Mouse (Mus musculus) embryonic facial prominence, embryonic 12.5 days (tissue): ENCODE results near the gene Gatad1. TPM values are rescaled to one million over a fixed set of nuclear protein-coding genes. Genes with fewer than 3 reads are reported as not detected.
"Not testable (repeated sequence)": the region's sequence is repeated elsewhere in the genome, so short reads cannot be mapped to it uniquely, and the experiment has no call there.

Experiments
- ATAC-seq: fragments of 200-750 bp; cut with Nextera tagmentation; 2 replicates; pipeline ENCODE4 v1.8.0; 2017; ENCODE audit not compliant: insufficient number of reproducible peaks, insufficient read depth, low FRiP score, low TSS enrichment
- H3K27ac ChIP-seq: fragments of 300-500 bp; sonication (generic); 2 replicates; pipeline ENCODE4 v1.5.1; 2016; ENCODE audit warnings: mild to moderate bottlenecking
- H3K27me3 ChIP-seq: fragments of 300-500 bp; sonication (generic); 2 replicates; pipeline ENCODE4 v1.6.1; 2016; ENCODE audit warnings: mild to moderate bottlenecking, moderate library complexity
- H3K36me3 ChIP-seq: fragments of 300-500 bp; sonication (generic); 2 replicates; pipeline ENCODE4 v1.6.1; 2016; ENCODE audit warnings: mild to moderate bottlenecking
- H3K4me1 ChIP-seq: fragments of 300-500 bp; sonication (generic); 2 replicates; pipeline ENCODE4 v1.6.1; 2016
- H3K4me2 ChIP-seq: fragments of 300-500 bp; sonication (generic); replicated peaks from 2 replicates; pipeline ENCODE4 v1.6.1; 2016; ENCODE audit warnings: mild to moderate bottlenecking, moderate library complexity
- H3K4me3 ChIP-seq: fragments of 300-500 bp; sonication (generic); 2 replicates; pipeline ENCODE4 v1.5.1; 2016; ENCODE audit warnings: mild to moderate bottlenecking
- H3K9ac ChIP-seq: fragments of 300-500 bp; sonication (generic); 2 replicates; pipeline ENCODE4 v1.6.1; 2016; ENCODE audit warnings: mild to moderate bottlenecking, moderate library complexity
- H3K9me3 ChIP-seq: fragments of 300-500 bp; sonication (generic); 2 replicates; pipeline ENCODE4 v1.6.1; 2016; ENCODE audit warnings: mild to moderate bottlenecking, moderate library complexity
- WGBS: fragments of 180-500 bp; shearing (Covaris S2); methylation state at CpG from one replicate; pipeline ENCODE4 v1.1.7; 2016; 5-methylcytosine and 5-hydroxymethylcytosine counted together
- polyA plus RNA-seq: library from polyadenylated mRNA; unstranded; fragments of >200 nt; fragmentation: Nextera tagmentation; extraction: Ambion mirVana; gene quantifications from 2 replicates; pipeline ENCODE4 v1.2.1, GENCODE M21; 2016

Gene Gatad1
- polyA plus RNA-seq, 1 experiment from 2014 or later: 71.2 TPM

GRCm38 (mm10) chr5:3633951-3634350 is 23.0 kb downstream of the Gatad1 start:
- no peak overlapping the region for H3K4me3 ChIP-seq
- peaks cover 24% of the 10 kb centered on the region for H3K36me3 ChIP-seq
- H3K4me1 ChIP-seq: no peaks in the 10 kb centered on the region
- no peak overlapping the region for H3K27ac ChIP-seq
- H3K27me3 ChIP-seq: no peaks in the 10 kb centered on the region
- H3K9ac ChIP-seq: no peak overlapping the region
- H3K4me2 ChIP-seq: no peak overlapping the region
- WGBS: 76% methylated on average over 4 of the region's 4 CpGs
- H3K9me3 ChIP-seq: no peaks in the 10 kb centered on the region
- no peak for ATAC-seq

GRCm38 (mm10) chr5:3633315-3633714 is 23.7 kb downstream of the Gatad1 start:
- ATAC-seq: no peak
- no peak overlapping the region for H3K9ac ChIP-seq
- no peak overlapping the region for H3K4me2 ChIP-seq
- no peaks in the 10 kb centered on the region for H3K4me1 ChIP-seq
- no peak overlapping the region for H3K27ac ChIP-seq
- H3K9me3 ChIP-seq: no peaks in the 10 kb centered on the region
- H3K4me3 ChIP-seq: no peak overlapping the region
- no peaks in the 10 kb centered on the region for H3K27me3 ChIP-seq
- WGBS: 95% methylated on average over 13 of the region's 13 CpGs
- peaks cover 24% of the 10 kb centered on the region for H3K36me3 ChIP-seq

- no peaks in the 10 kb centered on the region for H3K27me3 ChIP-seq
- no peak for ATAC-seq
- 78% methylated on average over 5 of the region's 5 CpGs for WGBS
- H3K9me3 ChIP-seq: no peaks in the 10 kb centered on the region
- H3K27ac ChIP-seq: no peak overlapping the region
- H3K4me3 ChIP-seq: no peak overlapping the region
- no peak overlapping the region for H3K4me2 ChIP-seq
- peaks cover 24% of the 10 kb centered on the region for H3K36me3 ChIP-seq
- no peaks in the 10 kb centered on the region for H3K4me1 ChIP-seq
- no peak overlapping the region for H3K9ac ChIP-seq
Observed at GRCm38 (mm10) chr5:3632285-3632684, 24.7 kb downstream of the Gatad1 start.

DNA sequence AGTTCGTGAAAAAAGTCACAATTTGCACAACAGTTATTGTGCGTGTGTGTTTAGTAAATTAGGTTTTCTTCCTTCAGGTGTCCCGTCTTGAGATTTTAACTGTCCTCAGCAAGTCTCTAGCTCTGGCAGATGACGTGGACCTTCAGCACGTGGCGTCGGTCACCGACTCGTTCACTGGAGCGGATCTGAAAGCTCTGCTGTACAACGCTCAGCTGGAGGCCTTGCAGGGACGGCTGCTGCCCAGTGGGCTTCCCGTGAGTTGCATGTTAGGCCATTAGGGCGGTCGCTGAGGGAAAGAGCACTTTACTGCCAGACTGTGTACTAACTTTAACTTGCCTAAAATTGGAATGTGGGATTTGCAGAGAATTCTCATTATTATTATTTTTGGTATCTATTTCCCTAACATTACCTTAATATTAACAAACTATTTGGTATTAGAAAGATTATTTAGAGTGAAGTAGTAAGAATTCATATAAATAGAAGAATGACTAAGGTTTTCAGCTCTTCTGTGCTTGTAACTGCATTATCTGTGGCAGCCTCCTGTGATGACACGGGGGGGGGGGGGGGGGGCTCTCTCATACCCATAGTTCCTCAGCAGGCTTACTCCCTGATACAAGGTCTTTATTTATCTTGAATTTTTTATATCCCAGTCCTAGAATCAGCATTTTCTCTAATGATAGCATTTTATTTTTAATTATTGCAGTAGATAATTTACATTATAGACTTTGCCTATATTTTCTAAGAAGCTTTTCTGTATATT is 25.3 kb downstream of the Gatad1 start:
- 77% methylated on average over 16 of the region's 16 CpGs for whole genome bisulfite sequencing
- ATAC-seq: no peak
- Histone ChIP-seq H3K4me1 (no peaks in the 10 kb centered on the region), H3K4me2 (no peak overlapping the region), H3K4me3 (no peak overlapping the region), H3K9ac (no peak overlapping the region), H3K36me3 (peaks cover 29% of the 10 kb centered on the region), H3K9me3 (no peaks in the 10 kb centered on the region), H3K27me3 (no peaks in the 10 kb centered on the region), H3K27ac (no peak overlapping the region)

DNA sequence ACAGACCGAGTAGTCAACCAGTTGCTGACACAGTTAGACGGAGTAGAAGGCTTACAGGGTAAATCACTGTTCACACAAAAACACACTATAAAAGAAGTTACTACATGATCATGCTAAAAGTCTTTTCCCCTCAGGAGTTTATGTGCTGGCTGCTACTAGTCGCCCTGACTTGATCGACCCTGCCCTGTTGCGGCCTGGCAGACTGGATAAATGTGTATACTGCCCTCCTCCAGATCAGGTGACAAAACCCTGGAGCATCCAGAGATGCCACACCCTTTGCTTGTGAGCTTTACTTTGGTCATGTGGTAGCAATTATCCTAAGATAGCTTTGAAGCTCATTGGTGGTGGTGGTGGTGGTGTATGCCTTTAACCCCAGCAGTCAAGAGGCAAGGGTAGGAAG is 26.9 kb downstream of the Gatad1 start:
- Histone ChIP-seq H3K9ac (no peak overlapping the region), H3K36me3 (peaks cover 25% of the 10 kb centered on the region), H3K27me3 (no peaks in the 10 kb centered on the region), H3K4me1 (no peaks in the 10 kb centered on the region), H3K4me2 (no peak overlapping the region), H3K9me3 (no peaks in the 10 kb centered on the region), H3K27ac (no peak overlapping the region), H3K4me3 (no peak overlapping the region)
- no peak for ATAC-seq
- WGBS: 82% methylated on average over 5 of the region's 5 CpGs

DNA sequence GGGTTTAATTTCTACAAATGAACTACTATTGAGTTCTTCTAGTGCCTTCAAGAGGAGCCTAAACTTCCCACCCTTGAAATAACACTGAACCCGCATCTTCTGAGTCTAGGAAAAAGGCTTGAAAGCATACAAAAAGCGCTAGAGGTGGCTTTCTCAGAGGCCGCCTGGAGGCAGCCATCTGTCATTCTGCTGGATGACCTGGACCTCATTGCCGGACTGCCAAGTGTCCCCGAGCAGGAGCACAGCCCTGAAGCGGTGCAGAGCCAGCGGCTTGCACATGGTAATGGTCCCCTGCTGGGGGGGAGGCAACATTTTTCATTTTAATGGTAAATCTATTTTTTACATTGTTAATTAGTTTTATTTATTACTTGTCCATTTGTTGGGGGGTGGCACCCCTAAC is 36.5 kb downstream of the Gatad1 start:
- Histone ChIP-seq H3K4me1 (no peaks in the 10 kb centered on the region), H3K9ac (no peak overlapping the region), H3K27me3 (no peaks in the 10 kb centered on the region), H3K36me3 (peaks cover 42% of the 10 kb centered on the region), H3K27ac (no peak overlapping the region), H3K4me3 (no peak overlapping the region), H3K4me2 (no peak overlapping the region), H3K9me3 (no peaks in the 10 kb centered on the region)
- WGBS: 91% methylated on average over 7 of the region's 7 CpGs
- no peak for ATAC-seq

DNA sequence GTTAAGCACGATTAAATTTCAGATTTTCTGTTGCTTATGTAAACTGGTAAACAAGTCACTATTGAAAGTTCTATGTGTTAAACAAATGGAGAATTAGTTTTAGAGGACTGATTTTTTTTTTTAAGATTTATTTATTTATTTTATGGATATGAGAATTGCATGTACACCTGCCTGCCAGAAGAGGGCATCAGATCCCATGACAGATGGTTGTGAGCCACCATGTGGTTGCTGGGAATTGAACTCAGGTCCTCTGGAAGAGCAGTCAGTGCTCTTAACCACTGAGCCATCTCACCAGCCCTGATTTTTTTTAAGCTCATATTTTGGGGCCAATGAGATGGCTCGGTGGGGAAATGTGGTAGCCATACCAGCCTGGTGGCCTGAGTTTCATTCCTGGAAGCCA is 45.1 kb downstream of the Gatad1 start:
- H3K4me3 ChIP-seq, H3K27ac ChIP-seq, H3K9me3 ChIP-seq, H3K4me1 ChIP-seq, H3K9ac ChIP-seq, H3K27me3 ChIP-seq, ATAC-seq, H3K4me2 ChIP-seq: not testable (repeated sequence)
- WGBS: 89% methylated on average over 2 of the region's 2 CpGs
- peaks cover 28% of the 10 kb centered on the region for H3K36me3 ChIP-seq

DNA sequence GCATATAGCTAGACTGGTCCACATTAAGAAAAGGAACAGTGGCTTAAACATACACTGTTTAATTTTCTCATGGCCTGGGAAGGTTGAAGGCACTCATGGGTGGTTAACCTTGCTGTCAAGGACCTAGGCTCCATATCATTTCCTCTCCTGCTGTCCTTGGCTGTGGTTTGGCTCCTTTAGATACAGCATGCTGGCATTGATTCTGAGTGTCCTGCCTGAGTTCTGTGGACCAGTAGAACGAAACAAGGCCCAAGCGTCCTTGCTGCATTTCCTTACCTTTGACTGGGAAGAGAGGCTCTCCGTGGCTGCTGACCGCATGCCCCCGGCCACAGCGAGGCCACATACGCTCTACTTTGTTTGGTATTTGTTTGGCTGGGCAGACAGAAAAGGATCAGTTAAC is 47.7 kb downstream of the Gatad1 start:
- Histone ChIP-seq H3K36me3 (peaks cover 42% of the 10 kb centered on the region), H3K4me1 (no peaks in the 10 kb centered on the region), H3K27ac (no peak overlapping the region), H3K4me2 (no peak overlapping the region), H3K4me3 (no peak overlapping the region), H3K9ac (no peak overlapping the region), H3K9me3 (no peaks in the 10 kb centered on the region), H3K27me3 (no peaks in the 10 kb centered on the region)
- 94% methylated on average over 7 of the region's 7 CpGs for WGBS
- ATAC-seq: no peak

- no peak overlapping the region for H3K4me2 ChIP-seq
- no peaks in the 10 kb centered on the region for H3K27me3 ChIP-seq
- no peaks in the 10 kb centered on the region for H3K9me3 ChIP-seq
- H3K27ac ChIP-seq: no peak overlapping the region
- no peak overlapping the region for H3K9ac ChIP-seq
- peaks cover 33% of the 10 kb centered on the region for H3K36me3 ChIP-seq
- H3K4me3 ChIP-seq: no peak overlapping the region
- ATAC-seq: no peak
- WGBS: 94% methylated on average over 9 of the region's 9 CpGs
- no peaks in the 10 kb centered on the region for H3K4me1 ChIP-seq
Observed at GRCm38 (mm10) chr5:3607114-3607513, 49.9 kb downstream of the Gatad1 start.

DNA sequence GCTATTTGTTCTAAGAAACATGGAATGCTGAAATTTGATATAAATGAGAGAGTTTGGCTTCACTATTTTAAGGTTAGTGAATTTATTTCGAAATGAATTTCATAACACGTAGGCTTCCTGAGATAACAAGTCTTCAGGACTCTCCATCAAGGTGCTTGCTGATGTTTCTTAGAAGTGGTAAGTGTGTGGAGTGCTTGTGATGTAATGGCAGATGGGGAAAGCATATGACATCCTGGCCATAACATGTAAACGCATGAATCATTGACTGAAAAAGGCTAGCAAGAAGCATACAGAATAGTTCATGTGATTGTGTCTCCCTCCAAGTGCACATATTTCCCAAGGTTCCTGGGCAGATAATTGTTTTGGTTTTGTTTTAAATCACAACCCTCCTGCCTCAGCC is 56.2 kb downstream of the Gatad1 start:
- Histone ChIP-seq H3K9ac (no peak overlapping the region), H3K4me2 (no peak overlapping the region), H3K4me3 (no peak overlapping the region), H3K27ac (no peak overlapping the region), H3K36me3 (peaks cover 10% of the 10 kb centered on the region), H3K9me3 (no peaks in the 10 kb centered on the region), H3K4me1 (0 out of 2 replicates have a peak, but pooled peaks cover 3% of the 10 kb centered on the region), H3K27me3 (no peaks in the 10 kb centered on the region)
- 87% methylated on average over 3 of the region's 3 CpGs for WGBS
- ATAC-seq: no peak

GRCm38 (mm10) chr5:3600298-3600697 is 56.7 kb downstream of the Gatad1 start:
- no peak overlapping the region for H3K27ac ChIP-seq
- 90% methylated on average over 1 of the region's 1 CpGs for WGBS
- H3K9me3 ChIP-seq: no peaks in the 10 kb centered on the region
- no peak overlapping the region for H3K4me2 ChIP-seq
- no peak overlapping the region for H3K9ac ChIP-seq
- ATAC-seq: no peak
- H3K36me3 ChIP-seq: peaks cover 5% of the 10 kb centered on the region
- H3K4me1 ChIP-seq: peaks cover 4% of the 10 kb centered on the region
- no peak overlapping the region for H3K4me3 ChIP-seq
- H3K27me3 ChIP-seq: no peaks in the 10 kb centered on the region

DNA sequence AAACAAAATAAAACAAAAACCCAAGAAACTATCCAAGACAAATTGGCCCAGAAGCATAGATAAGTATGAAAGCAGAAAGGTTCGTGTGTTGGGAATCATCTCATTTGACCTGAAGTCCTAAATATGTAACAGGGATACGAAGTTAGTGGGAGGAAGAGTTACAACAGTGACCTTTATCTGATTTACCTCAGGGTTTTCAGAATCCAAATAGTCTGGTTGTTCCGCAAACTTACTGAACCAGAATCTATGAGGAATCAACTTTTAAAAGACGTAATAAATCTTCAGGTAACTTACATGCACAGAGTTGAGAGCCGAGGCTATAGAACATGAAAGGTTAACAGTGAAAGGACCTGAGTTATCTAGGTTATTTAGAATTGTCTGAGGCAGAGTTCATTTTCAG is 58.2 kb downstream of the Gatad1 start:
- Histone ChIP-seq H3K9ac (no peak overlapping the region), H3K4me1 (peaks cover 11% of the 10 kb centered on the region), H3K9me3 (no peaks in the 10 kb centered on the region), H3K36me3 (no peaks in the 10 kb centered on the region), H3K27ac (no peak overlapping the region), H3K4me2 (no peak overlapping the region), H3K27me3 (no peaks in the 10 kb centered on the region), H3K4me3 (no peak overlapping the region)
- ATAC-seq: no peak
- WGBS: 87% methylated on average over 5 of the region's 5 CpGs
